Mouse (Mus musculus): Measurements from ENCODE around the gene Ppl. TPM values are rescaled to one million over a fixed set of nuclear protein-coding genes. Genes with fewer than 3 reads are reported as not detected.

The Ppl gene
- 3.1 and 3.4 TPM in 2 replicates for polyA plus RNA-seq (2015; fragmentation: Nextera tagmentation; extraction: Ambion mirVana)

GRCm38 (mm10) chr16:5132401-5132801 is at the start of gene Ppl:
Gene Ppl (minus strand): TSS chr16:5132421.
- Histone ChIP-seq H3K9me3 (ENCODE audit: control insufficient read depth, low read length) (no peaks in the 10 kb centered on the region), H3K36me3 (ENCODE audit: control insufficient read depth, insufficient read depth, low read length) (no peaks in the 10 kb centered on the region), H3K4me2 (ENCODE audit: low read depth, low read length) (peak within 1 kb of the TSS; percentile 69), H3K4me1 (ENCODE audit: control insufficient read depth, insufficient read depth, low read length) (peaks cover 29% of the 10 kb centered on the region), H3K27me3 (replicated peaks; ENCODE audit: control insufficient read depth, insufficient read depth, low read length) (peaks cover 25% of the 10 kb centered on the region), H3K4me3 (ENCODE audit: low read length) (peak within 1 kb of the TSS; percentile 64), H3K9ac (ENCODE audit: low read depth, low read length) (peak within 1 kb of the TSS; percentile 71), H3K27ac (ENCODE audit: low read length) (no peak within 1 kb of the TSS)
- under 1% methylated on average over 39 of the region's 39 CpGs for WGBS
- ATAC-seq: peak; percentile 90

GRCm38 (mm10) chr16:5172636-5173035 is 40.4 kb upstream of the Ppl start:
- 84% methylated on average over 6 of the region's 6 CpGs for WGBS
- H3K9ac ChIP-seq (ENCODE audit: low read depth, low read length): no peak overlapping the region
- H3K27ac ChIP-seq (ENCODE audit: low read length): no peak overlapping the region
- H3K27me3 ChIP-seq (replicated peaks; ENCODE audit: control insufficient read depth, insufficient read depth, low read length): no peaks in the 10 kb centered on the region
- no peaks in the 10 kb centered on the region for H3K36me3 ChIP-seq (ENCODE audit: control insufficient read depth, insufficient read depth, low read length)
- H3K4me1 ChIP-seq (ENCODE audit: control insufficient read depth, insufficient read depth, low read length): no peaks in the 10 kb centered on the region
- no peak overlapping the region for H3K4me2 ChIP-seq (ENCODE audit: low read depth, low read length)
- H3K4me3 ChIP-seq (ENCODE audit: low read length): no peak overlapping the region
- no peak for ATAC-seq
- no peaks in the 10 kb centered on the region for H3K9me3 ChIP-seq (ENCODE audit: control insufficient read depth, low read length)

DNA sequence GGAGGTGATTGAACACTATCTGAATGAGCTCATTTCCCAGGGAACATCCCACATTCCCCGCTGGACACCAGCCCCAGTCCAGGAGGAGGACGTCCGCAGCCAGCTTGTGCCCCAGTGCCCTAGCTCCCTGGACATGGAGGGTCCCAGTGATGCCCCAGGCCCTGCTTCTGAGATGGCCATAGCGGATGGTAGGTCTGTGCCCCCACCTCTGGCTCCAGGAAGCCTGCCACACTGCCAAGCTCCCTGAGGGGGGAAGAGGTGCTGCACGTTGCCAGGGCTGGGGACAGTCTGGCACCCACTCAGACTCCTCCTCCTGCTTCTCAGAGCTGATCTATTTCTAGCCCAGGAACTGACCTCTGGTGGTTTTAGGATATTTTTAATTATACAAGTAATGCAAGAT is 36.6 kb upstream of the Ppl start:
- Histone ChIP-seq H3K27ac (ENCODE audit: low read length) (no peak overlapping the region), H3K9ac (ENCODE audit: low read depth, low read length) (no peak overlapping the region), H3K9me3 (ENCODE audit: control insufficient read depth, low read length) (no peaks in the 10 kb centered on the region), H3K4me1 (ENCODE audit: control insufficient read depth, insufficient read depth, low read length) (no peaks in the 10 kb centered on the region), H3K36me3 (ENCODE audit: control insufficient read depth, insufficient read depth, low read length) (no peaks in the 10 kb centered on the region), H3K27me3 (replicated peaks; ENCODE audit: control insufficient read depth, insufficient read depth, low read length) (no peaks in the 10 kb centered on the region), H3K4me3 (ENCODE audit: low read length) (no peak overlapping the region), H3K4me2 (ENCODE audit: low read depth, low read length) (no peak overlapping the region)
- no peak for ATAC-seq
- WGBS: 78% methylated on average over 5 of the region's 5 CpGs

GRCm38 (mm10) chr16:5168038-5168437 is 35.8 kb upstream of the Ppl start:
- no peak for ATAC-seq
- no peaks in the 10 kb centered on the region for H3K9me3 ChIP-seq (ENCODE audit: control insufficient read depth, low read length)
- no peak overlapping the region for H3K4me3 ChIP-seq (ENCODE audit: low read length)
- H3K4me1 ChIP-seq (ENCODE audit: control insufficient read depth, insufficient read depth, low read length): no peaks in the 10 kb centered on the region
- no peak overlapping the region for H3K9ac ChIP-seq (ENCODE audit: low read depth, low read length)
- no peaks in the 10 kb centered on the region for H3K27me3 ChIP-seq (replicated peaks; ENCODE audit: control insufficient read depth, insufficient read depth, low read length)
- H3K36me3 ChIP-seq (ENCODE audit: control insufficient read depth, insufficient read depth, low read length): no peaks in the 10 kb centered on the region
- 85% methylated on average over 2 of the region's 2 CpGs for WGBS
- no peak overlapping the region for H3K27ac ChIP-seq (ENCODE audit: low read length)
- H3K4me2 ChIP-seq (ENCODE audit: low read depth, low read length): no peak overlapping the region

DNA sequence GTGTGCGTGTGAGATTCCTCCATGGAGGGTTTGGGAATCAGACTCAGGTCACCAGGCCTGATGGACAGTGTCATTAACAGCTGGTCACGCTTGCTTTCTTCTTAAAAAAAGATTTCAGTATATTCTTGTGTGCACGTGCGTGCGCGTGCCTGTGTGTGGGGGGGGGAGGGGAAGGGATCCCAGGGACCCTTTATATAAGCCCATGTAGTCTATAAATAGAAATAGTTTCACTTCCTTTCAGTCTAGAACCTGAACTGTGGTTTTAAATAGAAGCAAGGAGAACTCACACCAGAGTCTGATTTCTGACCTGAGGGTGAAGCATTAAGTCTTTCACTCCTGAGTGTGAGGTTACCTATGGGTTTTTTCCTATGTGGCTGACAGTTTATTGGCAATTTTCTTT is 32.1 kb upstream of the Ppl start:
- 83% methylated on average over 6 of the region's 6 CpGs for WGBS
- no peak overlapping the region for H3K27ac ChIP-seq (ENCODE audit: low read length)
- ATAC-seq: no peak
- H3K4me1 ChIP-seq (ENCODE audit: control insufficient read depth, insufficient read depth, low read length): no peaks in the 10 kb centered on the region
- no peaks in the 10 kb centered on the region for H3K36me3 ChIP-seq (ENCODE audit: control insufficient read depth, insufficient read depth, low read length)
- no peak overlapping the region for H3K9ac ChIP-seq (ENCODE audit: low read depth, low read length)
- H3K4me2 ChIP-seq (ENCODE audit: low read depth, low read length): no peak overlapping the region
- no peak overlapping the region for H3K4me3 ChIP-seq (ENCODE audit: low read length)
- H3K9me3 ChIP-seq (ENCODE audit: control insufficient read depth, low read length): no peaks in the 10 kb centered on the region
- no peaks in the 10 kb centered on the region for H3K27me3 ChIP-seq (replicated peaks; ENCODE audit: control insufficient read depth, insufficient read depth, low read length)

DNA sequence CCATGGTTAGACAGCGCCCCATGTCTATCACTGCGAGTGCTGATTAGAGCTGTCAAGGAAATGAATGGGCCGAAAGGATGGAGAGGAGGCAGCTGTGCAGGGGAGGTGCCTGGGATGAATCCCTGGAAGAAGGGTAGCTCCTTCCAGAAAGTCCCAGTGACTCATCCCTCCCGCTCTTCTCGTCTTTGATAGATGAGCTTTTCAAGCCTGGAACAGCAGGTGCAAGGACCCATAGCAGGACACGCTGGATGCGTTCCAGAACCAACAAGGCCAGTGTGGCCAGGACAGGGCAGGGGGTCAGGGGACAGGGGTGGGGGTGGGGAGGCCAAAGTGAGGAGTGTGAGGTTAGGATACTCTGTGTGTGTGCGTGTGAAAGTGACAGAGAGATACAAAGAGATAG is 27.0 kb upstream of the Ppl start:
- no peak overlapping the region for H3K4me2 ChIP-seq (ENCODE audit: low read depth, low read length)
- H3K27ac ChIP-seq (ENCODE audit: low read length): no peak overlapping the region
- no peaks in the 10 kb centered on the region for H3K4me1 ChIP-seq (ENCODE audit: control insufficient read depth, insufficient read depth, low read length)
- H3K4me3 ChIP-seq (ENCODE audit: low read length): no peak overlapping the region
- H3K9ac ChIP-seq (ENCODE audit: low read depth, low read length): no peak overlapping the region
- no peak for ATAC-seq
- H3K27me3 ChIP-seq (replicated peaks; ENCODE audit: control insufficient read depth, insufficient read depth, low read length): no peaks in the 10 kb centered on the region
- no peaks in the 10 kb centered on the region for H3K36me3 ChIP-seq (ENCODE audit: control insufficient read depth, insufficient read depth, low read length)
- no peaks in the 10 kb centered on the region for H3K9me3 ChIP-seq (ENCODE audit: control insufficient read depth, low read length)
- whole genome bisulfite sequencing: 76% methylated on average over 8 of the region's 8 CpGs

GRCm38 (mm10) chr16:5157113-5157512 is 24.9 kb upstream of the Ppl start:
- WGBS: 71% methylated on average over 3 of the region's 3 CpGs
- Histone ChIP-seq H3K4me2 (ENCODE audit: low read depth, low read length) (no peak overlapping the region), H3K27me3 (replicated peaks; ENCODE audit: control insufficient read depth, insufficient read depth, low read length) (no peaks in the 10 kb centered on the region), H3K27ac (ENCODE audit: low read length) (no peak overlapping the region), H3K4me1 (ENCODE audit: control insufficient read depth, insufficient read depth, low read length) (no peaks in the 10 kb centered on the region), H3K9me3 (ENCODE audit: control insufficient read depth, low read length) (no peaks in the 10 kb centered on the region), H3K9ac (ENCODE audit: low read depth, low read length) (no peak overlapping the region), H3K36me3 (ENCODE audit: control insufficient read depth, insufficient read depth, low read length) (no peaks in the 10 kb centered on the region), H3K4me3 (ENCODE audit: low read length) (no peak overlapping the region)
- no peak for ATAC-seq

GRCm38 (mm10) chr16:5156495-5156894 is 24.3 kb upstream of the Ppl start:
- Histone ChIP-seq H3K4me1 (ENCODE audit: control insufficient read depth, insufficient read depth, low read length) (no peaks in the 10 kb centered on the region), H3K27ac (ENCODE audit: low read length) (no peak overlapping the region), H3K4me2 (ENCODE audit: low read depth, low read length) (no peak overlapping the region), H3K27me3 (replicated peaks; ENCODE audit: control insufficient read depth, insufficient read depth, low read length) (no peaks in the 10 kb centered on the region), H3K9ac (ENCODE audit: low read depth, low read length) (no peak overlapping the region), H3K4me3 (ENCODE audit: low read length) (no peak overlapping the region), H3K9me3 (ENCODE audit: control insufficient read depth, low read length) (no peaks in the 10 kb centered on the region), H3K36me3 (ENCODE audit: control insufficient read depth, insufficient read depth, low read length) (no peaks in the 10 kb centered on the region)
- WGBS: 56% methylated on average over 2 of the region's 2 CpGs
- ATAC-seq: no peak

- ATAC-seq: no peak
- 45% methylated on average over 3 of the region's 3 CpGs for WGBS
- Histone ChIP-seq H3K4me2 (ENCODE audit: low read depth, low read length) (no peak overlapping the region), H3K27me3 (replicated peaks; ENCODE audit: control insufficient read depth, insufficient read depth, low read length) (no peaks in the 10 kb centered on the region), H3K9ac (ENCODE audit: low read depth, low read length) (no peak overlapping the region), H3K27ac (ENCODE audit: low read length) (no peak overlapping the region), H3K36me3 (ENCODE audit: control insufficient read depth, insufficient read depth, low read length) (no peaks in the 10 kb centered on the region), H3K4me3 (ENCODE audit: low read length) (no peak overlapping the region), H3K9me3 (ENCODE audit: control insufficient read depth, low read length) (no peaks in the 10 kb centered on the region), H3K4me1 (ENCODE audit: control insufficient read depth, insufficient read depth, low read length) (no peaks in the 10 kb centered on the region)
Measured at GRCm38 (mm10) chr16:5155014-5155413, 22.8 kb upstream of the Ppl start.

DNA sequence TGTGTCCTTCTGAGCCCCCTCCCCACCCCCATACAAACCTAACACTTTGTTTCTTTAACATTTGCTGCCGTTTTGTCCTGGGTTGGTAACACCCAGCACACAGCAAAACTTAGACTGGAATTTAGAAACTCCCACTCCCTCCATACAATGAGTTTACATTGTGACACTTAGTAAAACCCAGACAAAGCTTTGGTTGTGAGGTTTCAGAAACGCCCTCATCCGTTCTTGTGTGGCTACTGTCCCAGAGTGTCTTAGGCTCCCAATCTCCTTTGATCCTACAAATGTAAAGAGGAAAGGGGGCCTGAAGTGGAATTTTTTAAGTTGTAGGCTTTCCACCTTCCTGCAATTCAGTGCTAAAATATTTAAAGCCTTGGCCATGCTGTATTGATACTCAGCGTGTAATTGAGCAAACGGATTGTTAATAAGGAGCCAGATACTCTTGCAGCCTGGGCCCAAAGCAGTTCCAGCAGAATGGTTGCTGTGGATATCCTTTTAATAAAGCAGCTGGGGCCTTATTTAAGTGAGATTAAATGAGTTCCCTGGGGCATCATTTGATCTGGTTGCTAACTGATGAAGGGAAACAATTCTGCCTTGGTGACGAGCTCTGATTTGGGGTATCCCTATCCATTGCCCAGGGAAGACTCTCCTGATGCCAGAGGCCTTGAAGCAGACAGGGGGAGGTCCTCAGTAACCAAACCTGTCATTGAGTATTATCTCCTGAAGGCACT is 21.2 kb upstream of the Ppl start:
- 51% methylated on average over 6 of the region's 6 CpGs for WGBS
- no peak overlapping the region for H3K4me2 ChIP-seq (ENCODE audit: low read depth, low read length)
- no peaks in the 10 kb centered on the region for H3K4me1 ChIP-seq (ENCODE audit: control insufficient read depth, insufficient read depth, low read length)
- H3K36me3 ChIP-seq (ENCODE audit: control insufficient read depth, insufficient read depth, low read length): no peaks in the 10 kb centered on the region
- 0 out of 2 replicates have a peak, but pooled peaks cover 5% of the 10 kb centered on the region for H3K27me3 ChIP-seq (replicated peaks; ENCODE audit: control insufficient read depth, insufficient read depth, low read length)
- no peak overlapping the region for H3K4me3 ChIP-seq (ENCODE audit: low read length)
- no peak overlapping the region for H3K27ac ChIP-seq (ENCODE audit: low read length)
- no peaks in the 10 kb centered on the region for H3K9me3 ChIP-seq (ENCODE audit: control insufficient read depth, low read length)
- ATAC-seq: no peak
- no peak overlapping the region for H3K9ac ChIP-seq (ENCODE audit: low read depth, low read length)
